Mouse (Mus musculus): Measurements from ENCODE around the gene Mtcl1. TPM values are rescaled to one million over a fixed set of nuclear protein-coding genes. Genes with fewer than 3 reads are reported as not detected.

The Mtcl1 gene
- polyA plus RNA-seq, 1 experiment, result 91.0 TPM

DNA sequence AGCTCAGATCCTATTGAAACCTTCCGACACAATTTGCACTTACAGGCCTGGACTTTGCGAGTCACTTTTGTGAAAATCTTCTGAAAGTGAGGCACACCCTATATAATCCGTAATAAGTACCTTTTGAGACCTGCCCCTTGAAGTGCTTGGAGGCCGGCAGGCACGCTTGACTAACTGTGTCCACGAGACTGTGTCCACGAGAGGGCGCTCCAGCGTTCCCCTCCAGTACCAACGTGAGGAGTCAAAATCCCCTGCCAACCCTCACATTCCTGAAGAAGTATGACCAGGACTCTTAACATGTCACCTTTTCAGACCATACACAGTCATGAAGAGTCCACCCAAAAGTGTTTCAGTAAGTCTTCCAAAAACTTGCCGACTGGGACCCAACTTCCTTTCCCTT is 1.6 kb upstream of the Mtcl1 start:
- Histone ChIP-seq H3K4me1 (ENCODE audit: control insufficient read depth, insufficient read depth, low read length) (peaks cover 2% of the 10 kb centered on the region), H3K36me3 (ENCODE audit: control insufficient read depth, insufficient read depth, low read length, poor library complexity, severe bottlenecking) (no peaks in the 10 kb centered on the region), H3K27me3 (ENCODE audit: control insufficient read depth, insufficient read depth, low read length, poor library complexity, severe bottlenecking) (no peaks in the 10 kb centered on the region), H3K4me3 (ENCODE audit: low read depth, low read length) (no peak overlapping the region), H3K9me3 (replicated peaks; ENCODE audit: control insufficient read depth, insufficient read depth, low read length, poor library complexity, severe bottlenecking) (no peaks in the 10 kb centered on the region), H3K27ac (ENCODE audit: insufficient read depth, low read length) (no peak overlapping the region), H3K9ac (ENCODE audit: low read depth, poor library complexity, severe bottlenecking) (no peak overlapping the region)
- TF ChIP-seq POLR2A (IDR thresholded peaks at IDR 0.05; ENCODE audit: insufficient read depth, low read length), result no peak
- TF ChIP-seq CTCF (IDR thresholded peaks at IDR 0.05; ENCODE audit: low read depth, low read length), result peak; percentile 96
- 0 out of 2 replicates have a peak, but pooled peaks have one; percentile 39 for TF ChIP-seq EP300 (IDR thresholded peaks at IDR 0.05; ENCODE audit: insufficient read depth, low read depth, low read length)

DNA sequence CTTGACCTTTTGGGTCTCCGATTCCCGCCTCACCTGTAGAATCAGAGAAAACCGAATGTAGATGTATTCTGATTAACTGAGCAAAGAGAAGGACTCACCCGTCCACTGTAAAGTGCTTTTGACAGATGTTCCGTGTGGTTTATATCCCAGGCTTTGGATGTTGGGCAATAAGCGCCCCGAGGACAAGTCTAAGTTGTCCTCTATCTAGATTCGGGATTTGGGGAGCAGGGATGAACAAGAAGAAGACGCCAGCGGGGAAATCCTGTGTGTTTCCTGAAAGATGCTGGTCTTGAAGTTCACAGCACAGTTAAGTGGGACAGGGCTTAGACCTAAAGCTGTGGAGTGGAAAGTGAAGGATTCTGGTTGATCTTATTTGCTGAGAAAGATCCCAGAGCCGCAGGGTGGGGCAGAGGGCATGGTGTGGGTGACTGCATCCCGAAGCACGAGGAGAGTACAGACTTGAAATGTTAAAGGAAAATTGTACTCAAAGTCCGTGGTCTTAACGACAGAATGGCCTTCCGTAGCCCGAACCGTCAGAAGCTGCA is 1.0 kb upstream of the Mtcl1 start:
- H3K4me1 ChIP-seq (ENCODE audit: control insufficient read depth, insufficient read depth, low read length), result peaks cover 2% of the 10 kb centered on the region
- H3K9me3 ChIP-seq (replicated peaks; ENCODE audit: control insufficient read depth, insufficient read depth, low read length, poor library complexity, severe bottlenecking), result no peaks in the 10 kb centered on the region
- TF ChIP-seq POLR2A (IDR thresholded peaks at IDR 0.05; ENCODE audit: insufficient read depth, low read length) (no peak), CTCF (IDR thresholded peaks at IDR 0.05; ENCODE audit: low read depth, low read length) (no peak), EP300 (IDR thresholded peaks at IDR 0.05; ENCODE audit: insufficient read depth, low read depth, low read length) (no peak)
- H3K4me3 ChIP-seq (ENCODE audit: low read depth, low read length), result peak overlapping the region; percentile 92
- H3K36me3 ChIP-seq (ENCODE audit: control insufficient read depth, insufficient read depth, low read length, poor library complexity, severe bottlenecking), result no peaks in the 10 kb centered on the region
- no peaks in the 10 kb centered on the region for H3K27me3 ChIP-seq (ENCODE audit: control insufficient read depth, insufficient read depth, low read length, poor library complexity, severe bottlenecking)
- H3K9ac ChIP-seq (ENCODE audit: low read depth, poor library complexity, severe bottlenecking), result peak overlapping the region; percentile 97
- no peak overlapping the region for H3K27ac ChIP-seq (ENCODE audit: insufficient read depth, low read length)

DNA sequence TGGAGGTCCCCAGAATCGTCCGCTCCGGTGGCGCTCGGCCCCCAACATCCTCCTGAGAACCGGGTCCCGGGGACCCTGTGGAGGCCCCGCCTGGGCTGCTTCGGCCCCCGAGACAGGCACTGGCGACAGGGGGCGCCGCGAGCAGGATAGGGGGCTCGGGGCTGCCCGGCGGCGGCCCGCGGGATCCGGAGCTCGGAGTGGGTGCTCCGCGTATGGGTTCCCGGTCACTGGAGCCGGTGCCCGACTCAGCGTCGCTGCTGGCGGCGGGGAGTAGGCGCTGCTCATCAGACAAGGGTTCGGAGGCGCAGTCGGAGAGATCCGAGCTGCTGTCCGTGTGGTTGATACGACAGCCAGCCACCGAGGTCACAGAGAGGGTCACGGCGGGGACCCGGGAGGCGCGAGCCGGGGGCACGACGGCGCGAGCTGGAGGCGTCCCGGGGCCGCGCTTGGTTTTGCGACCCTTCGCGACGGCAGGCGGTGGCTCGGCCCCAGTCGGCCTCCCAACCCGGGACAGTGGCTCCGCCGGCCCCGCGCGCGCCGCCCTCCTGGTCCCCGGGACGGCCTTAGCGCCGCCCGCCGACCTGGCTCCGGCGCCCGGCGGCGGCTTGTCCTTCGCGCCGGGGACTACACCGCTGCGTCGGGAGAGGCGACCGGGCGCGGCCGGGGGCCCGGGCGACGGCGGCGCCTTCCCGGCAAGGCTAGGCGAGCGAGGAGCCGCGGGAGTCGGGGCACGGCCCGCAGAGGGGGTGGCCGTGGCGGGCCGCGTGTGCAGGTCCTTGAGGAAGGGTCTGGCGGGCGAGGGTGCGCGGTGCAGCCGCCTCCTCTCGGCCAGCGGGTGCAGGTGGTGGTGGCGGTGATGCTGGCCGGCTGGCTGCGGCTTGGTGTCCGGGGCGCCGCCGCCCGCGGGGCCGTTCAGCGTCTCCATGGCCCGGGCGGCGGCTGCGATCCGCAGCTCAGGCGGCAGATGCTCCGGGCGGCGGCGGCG is 837 bp downstream of the Mtcl1 start:
- no peak overlapping the region for H3K27ac ChIP-seq (ENCODE audit: insufficient read depth, low read length)
- no peak for TF ChIP-seq POLR2A (IDR thresholded peaks at IDR 0.05; ENCODE audit: insufficient read depth, low read length)
- TF ChIP-seq CTCF (IDR thresholded peaks at IDR 0.05; ENCODE audit: low read depth, low read length), result no peak
- no peak for TF ChIP-seq EP300 (IDR thresholded peaks at IDR 0.05; ENCODE audit: insufficient read depth, low read depth, low read length)
- H3K9ac ChIP-seq (ENCODE audit: low read depth, poor library complexity, severe bottlenecking), result peak overlapping the region; percentile 97
- H3K4me3 ChIP-seq (ENCODE audit: low read depth, low read length), result peak overlapping the region; percentile 92
- H3K4me1 ChIP-seq (ENCODE audit: control insufficient read depth, insufficient read depth, low read length), result peaks cover 2% of the 10 kb centered on the region
- peaks cover 6% of the 10 kb centered on the region for H3K36me3 ChIP-seq (ENCODE audit: control insufficient read depth, insufficient read depth, low read length, poor library complexity, severe bottlenecking)
- H3K9me3 ChIP-seq (replicated peaks; ENCODE audit: control insufficient read depth, insufficient read depth, low read length, poor library complexity, severe bottlenecking), result no peaks in the 10 kb centered on the region
- no peaks in the 10 kb centered on the region for H3K27me3 ChIP-seq (ENCODE audit: control insufficient read depth, insufficient read depth, low read length, poor library complexity, severe bottlenecking)

DNA sequence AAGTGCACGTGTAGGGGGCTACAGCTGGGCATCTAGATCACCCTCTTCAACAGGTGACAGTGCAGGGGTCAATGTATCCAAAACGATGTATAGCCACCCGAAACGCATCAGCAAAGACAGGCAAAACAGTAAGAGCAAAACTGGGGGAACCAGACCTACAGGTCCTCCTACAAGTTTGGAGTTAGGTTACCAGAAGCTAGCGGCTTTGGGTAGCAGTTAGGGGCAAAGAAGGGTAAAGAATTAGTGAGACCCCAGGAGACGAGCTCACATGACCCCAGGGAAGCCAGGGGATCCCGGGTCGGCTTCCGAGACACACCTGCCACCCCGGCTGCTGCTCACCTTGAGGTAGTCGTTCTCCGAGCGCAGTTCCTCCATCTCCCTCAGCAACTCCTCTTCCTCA is 1.6 kb downstream of the Mtcl1 start:
- no peaks in the 10 kb centered on the region for H3K9me3 ChIP-seq (replicated peaks; ENCODE audit: control insufficient read depth, insufficient read depth, low read length, poor library complexity, severe bottlenecking)
- peaks cover 6% of the 10 kb centered on the region for H3K36me3 ChIP-seq (ENCODE audit: control insufficient read depth, insufficient read depth, low read length, poor library complexity, severe bottlenecking)
- H3K4me1 ChIP-seq (ENCODE audit: control insufficient read depth, insufficient read depth, low read length), result peaks cover 2% of the 10 kb centered on the region
- no peak overlapping the region for H3K27ac ChIP-seq (ENCODE audit: insufficient read depth, low read length)
- H3K4me3 ChIP-seq (ENCODE audit: low read depth, low read length), result peak overlapping the region; percentile 92
- H3K9ac ChIP-seq (ENCODE audit: low read depth, poor library complexity, severe bottlenecking), result peak overlapping the region; percentile 97
- H3K27me3 ChIP-seq (ENCODE audit: control insufficient read depth, insufficient read depth, low read length, poor library complexity, severe bottlenecking), result no peaks in the 10 kb centered on the region
- TF ChIP-seq CTCF (IDR thresholded peaks at IDR 0.05; ENCODE audit: low read depth, low read length), result no peak
- no peak for TF ChIP-seq POLR2A (IDR thresholded peaks at IDR 0.05; ENCODE audit: insufficient read depth, low read length)
- TF ChIP-seq EP300 (IDR thresholded peaks at IDR 0.05; ENCODE audit: insufficient read depth, low read depth, low read length), result no peak

DNA sequence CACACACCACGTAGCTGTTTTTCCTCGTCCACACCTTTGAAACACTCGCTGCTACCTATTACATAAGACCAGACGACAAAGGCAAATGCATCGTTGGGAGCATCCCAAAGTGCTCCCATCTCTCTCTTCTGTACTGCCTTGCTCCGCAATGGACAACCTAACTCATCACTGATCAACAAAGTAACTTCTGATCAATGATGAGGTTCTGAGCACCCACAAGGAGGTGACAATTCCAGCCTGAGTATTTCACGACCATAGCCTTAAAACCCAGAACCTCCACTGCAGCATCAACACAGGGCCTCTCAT is 2.6 kb downstream of the Mtcl1 start:
- Histone ChIP-seq H3K27me3 (ENCODE audit: control insufficient read depth, insufficient read depth, low read length, poor library complexity, severe bottlenecking) (no peaks in the 10 kb centered on the region), H3K9ac (ENCODE audit: low read depth, poor library complexity, severe bottlenecking) (peak overlapping the region; percentile 97), H3K4me1 (ENCODE audit: control insufficient read depth, insufficient read depth, low read length) (no peaks in the 10 kb centered on the region), H3K9me3 (replicated peaks; ENCODE audit: control insufficient read depth, insufficient read depth, low read length, poor library complexity, severe bottlenecking) (no peaks in the 10 kb centered on the region), H3K36me3 (ENCODE audit: control insufficient read depth, insufficient read depth, low read length, poor library complexity, severe bottlenecking) (peaks cover 10% of the 10 kb centered on the region), H3K27ac (ENCODE audit: insufficient read depth, low read length) (no peak overlapping the region), H3K4me3 (ENCODE audit: low read depth, low read length) (peak overlapping the region; percentile 92)
- TF ChIP-seq CTCF (IDR thresholded peaks at IDR 0.05; ENCODE audit: low read depth, low read length) (no peak), POLR2A (IDR thresholded peaks at IDR 0.05; ENCODE audit: insufficient read depth, low read length) (no peak), EP300 (IDR thresholded peaks at IDR 0.05; ENCODE audit: insufficient read depth, low read depth, low read length) (no peak)

Data from ES-Bruce4 (cell line).